Mouse (Mus musculus) mesoderm, embryonic 11.5 days (tissue): Measurements from ENCODE around the gene Higd1b.

Experiments used
- DNase-seq: peaks from one replicate; pipeline ENCODE4 v3.0.0-alpha.2; 2012; ENCODE audit warnings: low read depth, low spot score

Gene Higd1b

GRCm38 (mm10) chr11:102835549-102835948 lies at the start of gene Higd1b:
Higd1b (plus strand) TSS chr11:102835849.
- no peak for DNase-seq

GRCm38 (mm10) chr11:102787688-102788177 lies 47.9 kb upstream of the Higd1b start:
- DNase-seq, result no peak

DNA sequence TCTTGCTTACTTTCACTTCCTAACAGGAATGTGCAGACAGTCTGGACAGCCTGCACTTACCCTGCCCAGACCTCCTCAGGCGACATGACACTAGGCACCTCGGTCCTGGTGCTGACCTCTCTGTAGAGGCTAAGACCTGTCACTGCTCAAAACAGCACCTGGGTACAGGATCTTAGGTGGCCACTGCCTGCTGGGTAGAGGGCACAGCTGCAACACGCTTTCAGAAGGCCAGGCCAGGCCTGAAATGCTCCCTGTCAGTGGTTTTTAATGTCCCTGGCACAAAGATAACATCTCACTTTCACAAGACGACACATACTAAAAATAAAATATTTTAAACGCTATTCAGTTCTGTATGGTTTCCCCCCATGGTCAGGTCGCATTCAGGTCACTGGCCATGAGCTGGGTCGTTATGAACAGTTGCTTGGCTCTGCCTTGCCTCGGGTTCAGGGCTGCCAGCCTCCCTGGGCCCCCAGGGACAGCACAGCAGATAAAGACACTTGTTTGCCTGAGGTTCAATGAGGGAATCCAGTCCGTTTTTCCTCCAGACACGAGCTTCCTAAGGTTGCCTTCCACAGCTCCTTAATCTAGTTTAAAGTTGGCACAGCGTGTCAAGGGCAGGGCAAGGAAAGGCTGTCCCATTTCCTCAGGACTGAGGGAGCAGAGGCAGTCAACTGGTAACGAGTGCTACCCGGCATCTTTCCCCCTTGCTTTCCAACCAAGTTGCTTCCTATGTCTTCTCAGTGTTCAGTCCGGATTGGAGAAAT lies 43.8 kb upstream of the Higd1b start:
- no peak for DNase-seq

- DNase-seq, result no peak
Measured at GRCm38 (mm10) chr11:102794157-102794556, 41.5 kb upstream of the Higd1b start.

GRCm38 (mm10) chr11:102803453-102803852 lies 32.2 kb upstream of the Higd1b start:
- no peak for DNase-seq

GRCm38 (mm10) chr11:102808246-102808645 lies 27.4 kb upstream of the Higd1b start:
- DNase-seq, result no peak

GRCm38 (mm10) chr11:102810721-102811485 lies 24.7 kb upstream of the Higd1b start:
- DNase-seq, result no peak

GRCm38 (mm10) chr11:102814881-102815280 lies 20.8 kb upstream of the Higd1b start:
- DNase-seq, result no peak

DNA sequence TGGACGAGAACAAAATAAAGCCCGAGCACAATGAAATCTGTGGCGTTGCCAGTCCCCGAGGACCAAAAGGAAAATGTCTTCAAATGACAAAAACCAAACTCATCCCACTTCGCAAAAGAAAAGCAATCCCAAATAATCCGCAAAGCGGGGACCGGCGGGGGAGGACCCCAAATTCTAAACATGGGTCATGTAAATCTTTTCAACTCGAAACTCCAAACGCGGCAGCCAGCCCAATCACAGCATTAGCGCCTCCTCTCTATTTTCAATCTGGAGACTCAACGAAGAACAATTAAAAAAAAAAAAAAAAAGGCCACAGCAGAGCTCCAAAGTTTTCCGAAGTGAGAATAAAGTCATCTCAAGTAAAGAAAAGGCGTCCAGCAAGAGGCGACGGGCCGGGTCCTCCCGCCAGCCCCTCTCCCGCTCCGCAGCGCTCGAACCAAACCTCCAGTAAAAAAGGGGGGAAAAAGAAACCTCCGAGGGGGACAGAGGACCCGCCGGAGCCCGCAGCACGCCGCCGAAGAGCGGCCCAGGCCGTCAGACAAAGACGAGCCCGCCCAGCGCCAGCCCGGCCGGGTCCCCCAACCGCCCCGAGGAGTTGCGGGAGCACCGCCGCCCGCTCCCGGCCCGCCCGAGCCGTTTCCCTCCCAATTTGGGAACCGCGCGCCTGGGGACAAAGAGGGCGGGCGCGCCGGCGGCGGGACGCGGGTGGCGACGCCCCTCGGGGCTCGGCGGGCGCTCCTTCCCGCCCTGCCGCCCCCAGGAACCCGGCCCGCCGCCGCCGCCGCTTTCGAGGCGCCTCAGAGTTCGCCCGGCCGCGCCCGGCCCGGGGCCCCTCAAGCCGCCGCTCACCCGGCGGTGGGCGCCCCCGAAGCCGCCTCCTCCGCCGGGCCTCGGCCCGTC lies 17.3 kb upstream of the Higd1b start:
- peak; percentile 50 for DNase-seq

GRCm38 (mm10) chr11:102819021-102819782 lies 16.4 kb upstream of the Higd1b start, which contains the start of gene Gjc1:
Gjc1 (minus strand) TSS chr11:102819700.
- peak; percentile 75 for DNase-seq

DNA sequence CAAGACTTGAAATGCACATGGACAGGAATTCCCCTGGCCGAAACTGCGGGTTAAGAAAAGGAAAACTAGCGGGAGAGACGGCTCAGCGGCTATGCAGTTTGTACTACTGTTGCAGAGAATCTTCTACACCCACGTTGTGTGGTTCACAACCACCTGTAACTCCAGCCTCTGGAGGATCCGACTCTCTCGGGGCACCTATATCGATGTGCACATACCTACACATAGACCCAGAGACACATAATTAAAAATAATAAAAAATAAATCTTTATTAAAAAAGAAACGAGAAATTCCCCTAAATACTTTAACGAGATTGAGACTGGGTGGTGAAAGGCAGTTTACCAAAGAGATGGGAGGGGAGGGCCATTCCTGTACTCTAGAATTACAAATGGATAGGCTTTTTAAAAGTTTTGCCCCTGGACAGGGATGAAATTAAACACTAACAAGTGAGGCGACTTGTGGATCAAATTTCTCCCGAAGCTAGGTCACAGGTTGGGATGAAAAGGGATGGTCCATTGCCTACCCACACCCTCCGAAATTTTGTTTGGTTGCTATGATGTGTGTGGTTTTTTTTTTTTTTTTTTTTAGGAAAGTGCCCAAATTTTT lies 15.8 kb upstream of the Higd1b start:
- DNase-seq, result no peak

- no peak for DNase-seq
Measured at GRCm38 (mm10) chr11:102820432-102820831, 15.2 kb upstream of the Higd1b start.

GRCm38 (mm10) chr11:102821231-102821630 lies 14.4 kb upstream of the Higd1b start:
- no peak for DNase-seq

GRCm38 (mm10) chr11:102826476-102826875 lies 9.2 kb upstream of the Higd1b start:
- DNase-seq, result no peak

DNA sequence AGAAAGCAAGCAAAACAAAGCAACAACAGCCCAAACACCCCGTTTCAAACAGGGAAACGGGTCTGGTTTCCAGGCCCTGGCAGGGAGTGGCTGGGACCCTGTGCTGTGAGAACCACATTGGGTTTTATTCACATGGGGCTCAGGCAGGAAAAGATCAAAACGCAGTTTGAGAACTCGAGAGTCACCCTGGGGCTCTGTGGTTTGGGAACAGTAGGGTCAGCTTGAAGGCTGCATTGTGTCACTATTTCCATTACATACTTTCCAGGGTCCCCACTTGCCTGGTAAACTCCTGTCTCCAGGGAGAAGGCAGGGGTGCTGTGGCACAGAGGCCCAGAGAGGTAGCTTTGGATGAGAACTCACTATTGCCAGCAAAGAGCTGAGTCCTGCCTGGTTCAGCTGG lies 8.6 kb upstream of the Higd1b start:
- DNase-seq, result no peak

- DNase-seq, result no peak
Measured at GRCm38 (mm10) chr11:102830276-102830675, 5.4 kb upstream of the Higd1b start.

GRCm38 (mm10) chr11:102832700-102833297 lies 2.9 kb upstream of the Higd1b start:
- DNase-seq, result no peak

- DNase-seq, result no peak
Measured at GRCm38 (mm10) chr11:102834219-102834618, 1.4 kb upstream of the Higd1b start.

DNA sequence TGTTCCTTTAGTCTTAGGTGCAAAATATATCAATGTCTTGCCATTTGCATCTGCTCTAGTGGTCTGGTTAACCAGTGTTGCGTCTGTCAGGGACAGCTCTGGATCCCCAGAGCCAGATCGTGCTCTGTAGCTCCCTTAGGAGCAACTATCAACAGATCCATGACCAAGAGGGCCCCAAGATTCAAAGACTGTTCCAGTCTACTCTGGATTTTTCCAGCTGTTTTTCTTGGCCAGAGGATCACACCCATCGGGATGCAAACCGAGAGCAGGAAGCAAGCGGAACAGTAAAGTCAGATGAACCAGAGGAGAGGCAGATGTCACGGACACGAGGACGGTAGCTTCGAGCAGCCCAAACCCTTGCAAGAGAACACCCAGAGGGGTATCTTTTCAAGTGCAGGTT lies 497 bp downstream of the Higd1b start:
- DNase-seq, result no peak

DNA sequence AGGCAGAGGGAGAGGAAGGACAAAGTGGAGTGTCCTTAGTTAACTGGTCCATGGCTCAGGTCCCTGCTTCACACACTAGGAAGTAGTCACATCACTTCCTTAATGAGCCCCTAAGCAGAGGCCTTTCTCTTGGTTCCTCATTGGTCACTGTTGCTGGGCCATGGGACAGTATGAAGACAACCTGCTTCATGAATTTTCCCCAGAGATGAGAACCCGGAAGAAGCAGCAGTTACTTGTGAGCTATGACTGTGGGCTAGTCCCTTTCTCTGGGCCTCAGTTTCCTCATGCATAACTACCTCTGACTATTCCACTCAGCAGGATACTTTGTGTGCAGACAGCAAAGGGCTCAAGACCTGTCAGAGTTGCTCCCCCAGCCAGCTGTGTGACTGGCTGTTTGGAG lies 1.7 kb downstream of the Higd1b start:
- no peak for DNase-seq
